Mouse (Mus musculus) liver, embryonic 11.5 days (tissue): ENCODE data around the gene Pitpnm1. TPM values are rescaled to one million over a fixed set of nuclear protein-coding genes. Genes with fewer than 3 reads are reported as not detected.
"Not testable (repeated sequence)": the region's sequence is repeated elsewhere in the genome, so short reads cannot be mapped to it uniquely, and the experiment has no call there.

ENCODE experiments used
- ATAC-seq: fragments of 200-750 bp; cut with Nextera tagmentation; replicated peaks from 2 replicates; pipeline ENCODE4 v1.8.0; 2017; ENCODE audit warnings: moderate number of reproducible peaks, mild to moderate bottlenecking, moderate TSS enrichment, moderate library complexity; ENCODE audit not compliant: low FRiP score
- DNase-seq: peaks from one replicate; pipeline ENCODE4 v3.0.0-alpha.2; 2017; ENCODE audit warnings: low spot score
- H3K27ac ChIP-seq: fragments of 300-500 bp; sonication (generic); 2 replicates; pipeline ENCODE4 v1.5.1; 2014; ENCODE audit warnings: mild to moderate bottlenecking, low read depth, low read length, control low read depth
- H3K27me3 ChIP-seq: fragments of 300-500 bp; sonication (generic); replicated peaks from 2 replicates; pipeline ENCODE4 v1.6.1; 2014; ENCODE audit warnings: low read length, mixed read lengths; ENCODE audit not compliant: control insufficient read depth, insufficient read depth
- H3K36me3 ChIP-seq: fragments of 300-500 bp; sonication (generic); 2 replicates; pipeline ENCODE4 v1.6.1; 2014; ENCODE audit warnings: mild to moderate bottlenecking, low read length, moderate library complexity, mixed read lengths; ENCODE audit not compliant: control insufficient read depth, insufficient read depth
- H3K4me1 ChIP-seq: fragments of 300-500 bp; sonication (generic); replicated peaks from 2 replicates; pipeline ENCODE4 v1.6.1; 2014; ENCODE audit warnings: low read length, mixed read lengths; ENCODE audit not compliant: control insufficient read depth, insufficient read depth
- H3K4me2 ChIP-seq: fragments of 300-500 bp; sonication (generic); 2 replicates; pipeline ENCODE4 v1.6.1; 2014; ENCODE audit warnings: mild to moderate bottlenecking, control low read depth, moderate library complexity
- H3K4me3 ChIP-seq: fragments of 300-500 bp; sonication (generic); 2 replicates; pipeline ENCODE4 v1.5.1; 2014; ENCODE audit warnings: low read depth, low read length, control low read depth
- H3K9ac ChIP-seq: fragments of 300-500 bp; sonication (generic); 2 replicates; pipeline ENCODE4 v1.6.1; 2014; ENCODE audit warnings: low read depth, low read length, control low read depth
- H3K9me3 ChIP-seq: fragments of 300-500 bp; sonication (generic); 2 replicates; pipeline ENCODE4 v1.6.1; 2016; ENCODE audit warnings: low read length, inconsistent platforms, mixed read lengths; ENCODE audit not compliant: control insufficient read depth
- WGBS: fragments of 180-500 bp; shearing (Covaris S2); extraction: QIAGEN DNeasy Blood & Tissue Kit; methylation state at CpG from one replicate; pipeline ENCODE4 v1.1.7; 2014; 5-methylcytosine and 5-hydroxymethylcytosine counted together
- polyA plus RNA-seq: library from polyadenylated mRNA; unstranded; fragments of >200 nt; fragmentation: Nextera tagmentation; extraction: Ambion mirVana; gene quantifications from 2 replicates; pipeline ENCODE4 v1.2.1, GENCODE M21; 2014

Pitpnm1 gene
- polyA plus RNA-seq, 1 experiment from 2014 or later = 8.0 TPM

DNA sequence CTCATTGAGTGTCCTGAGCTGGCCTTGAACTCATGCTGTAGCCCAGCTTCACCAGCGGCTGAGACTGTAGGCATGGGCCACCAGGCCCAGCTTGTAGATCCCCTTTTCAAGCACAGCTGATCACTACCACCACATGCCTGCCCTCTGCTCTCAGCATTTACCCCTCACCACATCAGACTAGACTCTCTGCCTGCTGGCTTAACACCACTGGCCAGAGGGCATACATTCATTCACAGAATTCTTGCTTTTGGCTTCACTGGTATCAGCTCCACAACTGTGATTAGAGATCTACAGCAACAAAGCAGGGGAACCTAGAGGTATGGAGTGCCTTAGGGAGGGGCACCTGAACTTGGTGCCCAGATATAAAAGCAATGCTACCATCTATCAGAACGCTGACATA lies 20.7 kb downstream of the Pitpnm1 start:
- 85% methylated on average over 2 of the region's 2 CpGs for WGBS
- no peak overlapping the region for H3K4me3 ChIP-seq

DNA sequence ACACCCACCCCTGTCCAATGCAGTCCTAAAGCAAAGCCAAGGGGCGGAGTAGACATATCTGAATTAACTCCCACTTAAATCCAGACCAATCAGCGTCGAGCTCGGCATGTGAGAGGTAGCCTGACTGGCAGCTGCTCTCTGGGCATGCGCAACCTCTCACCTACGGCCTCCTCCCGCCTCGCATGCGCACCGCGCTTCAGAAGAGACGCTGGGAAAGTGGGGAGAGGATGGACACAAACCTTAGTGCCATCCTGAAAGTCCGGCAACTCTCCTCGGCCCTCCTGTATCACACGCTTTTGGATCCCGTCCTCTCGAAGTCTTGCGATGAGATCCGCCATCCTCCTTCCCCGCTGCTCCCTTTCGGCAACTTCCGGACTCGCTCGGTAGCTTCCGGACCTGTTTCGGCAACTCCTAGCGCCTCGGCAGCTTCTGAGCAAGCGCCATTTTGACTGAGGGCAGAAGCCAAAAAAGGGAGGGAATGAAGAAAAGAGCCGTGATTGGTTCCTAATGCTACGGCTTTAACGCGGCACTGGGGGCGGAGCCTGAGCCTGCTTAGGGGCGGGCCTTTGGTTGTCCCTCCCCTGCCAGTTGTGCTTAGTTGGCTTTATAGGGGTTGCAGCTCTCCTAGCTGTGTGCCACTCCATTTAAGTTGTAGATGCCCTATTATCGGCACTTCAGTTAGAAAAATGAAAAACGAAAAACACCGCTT lies 21.5 kb downstream of the Pitpnm1 start:
- DNase-seq = peak; percentile 94
- peak overlapping the region; percentile 43 for H3K4me3 ChIP-seq
- H3K4me2 ChIP-seq = peak overlapping the region; percentile 57
- H3K9ac ChIP-seq = peak overlapping the region; percentile 51
- H3K4me1 ChIP-seq = peaks cover 14% of the 10 kb centered on the region
- H3K27me3 ChIP-seq = no peaks in the 10 kb centered on the region
- peak; percentile 77 for ATAC-seq
- no peak overlapping the region; the same call in 1 of the 2 replicates for H3K27ac ChIP-seq
- 2% methylated on average over 38 of the region's 38 CpGs for WGBS
- H3K9me3 ChIP-seq = no peaks in the 10 kb centered on the region
- no peaks in the 10 kb centered on the region for H3K36me3 ChIP-seq

More for the DNA sequence above, 20.7 kb downstream of the Pitpnm1 start:
- no peaks in the 10 kb centered on the region for H3K9me3 ChIP-seq
- H3K27ac ChIP-seq = no peak overlapping the region
- ATAC-seq (no peak), DNase-seq (no peak)
- no peaks in the 10 kb centered on the region for H3K27me3 ChIP-seq
- H3K4me1 ChIP-seq = peaks cover 14% of the 10 kb centered on the region
- H3K4me2 ChIP-seq = peak overlapping the region; percentile 57
- H3K9ac ChIP-seq = no peak overlapping the region
- H3K36me3 ChIP-seq = peaks cover 5% of the 10 kb centered on the region; the same call in 1 of the 2 replicates

DNA sequence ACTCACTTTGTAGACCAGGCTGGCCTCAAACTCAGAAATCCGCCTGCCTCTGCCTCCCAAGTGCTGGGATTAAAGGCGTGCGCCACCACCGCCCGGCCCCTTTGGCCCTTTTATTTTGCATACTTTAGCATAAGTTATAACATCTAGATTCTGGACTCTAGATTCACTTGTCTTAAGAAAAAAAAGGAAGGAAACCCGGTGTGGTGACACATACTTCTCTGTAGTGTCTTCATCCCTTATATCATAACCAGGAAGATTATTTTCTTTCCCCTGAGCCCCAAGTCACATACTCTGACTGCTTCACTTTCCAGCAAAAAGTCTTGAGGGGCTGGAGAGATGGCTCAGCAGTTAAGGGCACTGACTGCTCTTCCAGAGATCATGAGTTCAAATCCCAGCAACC lies 22.1 kb downstream of the Pitpnm1 start:
- H3K27me3 ChIP-seq, H3K9ac ChIP-seq, DNase-seq, ATAC-seq, H3K9me3 ChIP-seq, H3K4me3 ChIP-seq, H3K36me3 ChIP-seq: not testable (repeated sequence)
- Histone ChIP-seq H3K4me1 (peaks cover 20% of the 10 kb centered on the region), H3K27ac (peak overlapping the region; percentile 39; the same call in 1 of the 2 replicates), H3K4me2 (peak overlapping the region; percentile 57)
- WGBS = 52% methylated on average over 6 of the region's 6 CpGs

DNA sequence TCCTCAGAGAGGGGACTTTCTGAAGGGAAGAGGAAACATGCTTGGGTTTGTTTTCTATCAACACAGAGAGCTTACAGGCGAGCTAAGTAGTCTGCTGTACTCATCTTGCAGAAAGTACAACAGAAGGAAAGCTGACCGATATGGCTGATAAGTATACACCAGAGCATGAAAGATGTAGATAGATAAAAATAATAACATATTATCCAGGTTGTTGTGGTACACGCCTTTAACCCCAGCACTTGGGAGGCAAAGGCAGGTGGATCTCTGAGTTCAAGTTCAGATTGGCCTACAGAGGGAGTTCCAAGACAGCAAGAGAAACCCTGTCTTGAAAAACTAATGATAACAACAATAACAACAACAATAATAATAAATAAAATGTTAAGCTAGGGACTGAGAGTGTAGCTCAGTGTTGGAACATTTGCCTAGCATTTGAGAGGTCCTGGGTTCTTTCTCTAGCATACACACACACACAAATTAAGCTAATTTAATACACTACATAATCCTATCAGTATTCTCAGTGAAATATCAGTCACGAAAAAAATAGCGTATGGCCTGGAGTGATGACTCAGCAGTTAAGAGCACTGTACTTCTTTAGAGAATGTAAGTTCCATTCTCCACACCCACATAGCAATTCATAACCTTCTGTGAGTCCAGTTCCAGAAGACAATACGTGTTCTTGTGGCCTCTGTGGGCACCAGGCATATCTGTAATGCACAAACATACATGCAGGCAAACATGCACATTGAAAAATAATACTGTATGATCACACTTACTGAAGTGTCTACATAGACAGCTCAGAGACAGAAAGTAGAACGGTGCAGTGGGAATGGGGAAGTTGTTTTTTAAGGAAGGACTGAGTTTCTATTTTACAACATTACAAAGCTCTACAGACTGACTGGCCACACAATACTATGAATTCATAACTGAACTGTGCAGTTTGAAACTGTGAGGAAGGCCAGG lies 22.9 kb downstream of the Pitpnm1 start:
- no peaks in the 10 kb centered on the region for H3K27me3 ChIP-seq
- peak overlapping the region; percentile 47; the same call in 1 of the 2 replicates for H3K27ac ChIP-seq
- DNase-seq = no peak
- H3K9ac ChIP-seq = no peak overlapping the region
- H3K9me3 ChIP-seq = no peaks in the 10 kb centered on the region
- WGBS = 66% methylated on average over 7 of the region's 7 CpGs
- ATAC-seq = no peak
- peaks cover 26% of the 10 kb centered on the region for H3K4me1 ChIP-seq
- no peaks in the 10 kb centered on the region for H3K36me3 ChIP-seq
- peak overlapping the region; percentile 6; the same call in 1 of the 2 replicates for H3K4me2 ChIP-seq
- no peak overlapping the region for H3K4me3 ChIP-seq

DNA sequence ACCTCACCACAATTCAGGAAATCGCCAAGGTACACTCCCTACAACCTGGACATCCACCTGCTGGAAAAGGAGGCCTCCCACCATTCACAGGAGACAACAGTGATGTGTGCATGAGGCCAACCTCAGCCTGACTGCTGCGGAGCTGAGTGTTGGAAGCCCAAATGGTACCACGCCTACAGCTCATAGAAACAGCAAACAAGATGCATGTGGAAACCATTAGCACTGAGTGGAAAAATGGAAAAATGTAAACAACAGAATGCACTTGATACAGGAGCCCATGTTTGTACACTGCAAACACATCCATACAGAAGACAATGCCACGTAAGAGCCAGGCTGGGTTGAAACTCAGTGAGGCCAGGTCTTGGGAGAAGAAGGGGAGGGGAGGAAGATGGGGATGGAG lies 24.6 kb downstream of the Pitpnm1 start:
- Histone ChIP-seq H3K36me3 (peaks cover 4% of the 10 kb centered on the region; the same call in 1 of the 2 replicates), H3K4me3 (no peak overlapping the region), H3K4me1 (peaks cover 26% of the 10 kb centered on the region), H3K9ac (no peak overlapping the region), H3K27ac (no peak overlapping the region), H3K9me3 (no peaks in the 10 kb centered on the region), H3K4me2 (no peak overlapping the region; the same call in 1 of the 2 replicates), H3K27me3 (no peaks in the 10 kb centered on the region)
- no peak for DNase-seq
- ATAC-seq = no peak
- WGBS = 86% methylated on average over 4 of the region's 4 CpGs

GRCm38 (mm10) chr19:4125268-4125667 lies 25.5 kb downstream of the Pitpnm1 start:
- not testable (repeated sequence) for H3K9me3 ChIP-seq, H3K27ac ChIP-seq, H3K36me3 ChIP-seq, H3K27me3 ChIP-seq, DNase-seq
- WGBS = 23% methylated on average over 4 of the region's 4 CpGs
- Histone ChIP-seq H3K4me3 (peak overlapping the region; percentile 83), H3K9ac (peak overlapping the region; percentile 65), H3K4me1 (peaks cover 22% of the 10 kb centered on the region), H3K4me2 (peak overlapping the region; percentile 87)
- ATAC-seq = peak; percentile 19

- Histone ChIP-seq H3K4me2 (peak within 1 kb of the TSS; percentile 87), H3K4me1 (peaks cover 24% of the 10 kb centered on the region), H3K9me3 (no peaks in the 10 kb centered on the region), H3K36me3 (peaks cover 4% of the 10 kb centered on the region; the same call in 1 of the 2 replicates), H3K4me3 (peak within 1 kb of the TSS; percentile 83), H3K9ac (peak within 1 kb of the TSS; percentile 90), H3K27me3 (no peaks in the 10 kb centered on the region), H3K27ac (peak within 1 kb of the TSS; percentile 70)
- peak; percentile 98 for DNase-seq
- ATAC-seq = peak; percentile 93
- 2% methylated on average over 63 of the region's 64 CpGs for WGBS
These were observed 26.2 kb downstream of the Pitpnm1 start, which contains the start of gene Aip for GRCm38 (mm10) chr19:4125741-4126696. Gene Aip (minus strand): TSS chr19:4125858.
